Mouse (Mus musculus) heart, embryonic 11.5 days (tissue): Measurements from ENCODE around the gene Ednra. TPM values are rescaled to one million over a fixed set of nuclear protein-coding genes. Genes with fewer than 3 reads are reported as not detected.

Source experiments
- ATAC-seq: fragments of 200-750 bp; cut with Nextera tagmentation; replicated peaks from 2 replicates; pipeline ENCODE4 v1.8.0; 2017; ENCODE audit warnings: moderate library complexity; ENCODE audit not compliant: insufficient number of reproducible peaks, low FRiP score, low TSS enrichment
- H3K27ac ChIP-seq: fragments of 300-500 bp; sonication (generic); 2 replicates; pipeline ENCODE4 v1.5.1; 2014; ENCODE audit warnings: mild to moderate bottlenecking, low read depth, low read length
- H3K27me3 ChIP-seq: fragments of 300-500 bp; sonication (generic); 2 replicates; pipeline ENCODE4 v1.6.1; 2014; ENCODE audit warnings: mild to moderate bottlenecking, low read length, mixed read lengths; ENCODE audit not compliant: control insufficient read depth, insufficient read depth
- H3K36me3 ChIP-seq: fragments of 300-500 bp; sonication (generic); 2 replicates; pipeline ENCODE4 v1.6.1; 2014; ENCODE audit warnings: mild to moderate bottlenecking, low read length, moderate library complexity, mixed read lengths; ENCODE audit not compliant: control insufficient read depth, insufficient read depth
- H3K4me1 ChIP-seq: fragments of 300-500 bp; sonication (generic); 2 replicates; pipeline ENCODE4 v1.6.1; 2014; ENCODE audit warnings: low read length; ENCODE audit not compliant: control insufficient read depth, insufficient read depth
- H3K4me2 ChIP-seq: fragments of 300-500 bp; sonication (generic); 2 replicates; pipeline ENCODE4 v1.6.1; 2014; ENCODE audit warnings: mild to moderate bottlenecking, moderate library complexity
- H3K4me3 ChIP-seq: fragments of 300-500 bp; sonication (generic); 2 replicates; pipeline ENCODE4 v1.5.1; 2014; ENCODE audit warnings: low read depth, low read length
- H3K9ac ChIP-seq: fragments of 300-500 bp; sonication (generic); 2 replicates; pipeline ENCODE4 v1.6.1; 2014; ENCODE audit warnings: mild to moderate bottlenecking, low read depth, low read length, moderate library complexity
- H3K9me3 ChIP-seq: fragments of 300-500 bp; sonication (generic); replicated peaks from 2 replicates; pipeline ENCODE4 v1.6.1; 2016; ENCODE audit warnings: low read length; ENCODE audit not compliant: control insufficient read depth
- WGBS: fragments of 180-500 bp; shearing (Covaris S2); extraction: QIAGEN DNeasy Blood & Tissue Kit; methylation state at CpG from one replicate; pipeline ENCODE4 v1.1.7; 2014; ENCODE audit not compliant: insufficient replicate concordance; 5-methylcytosine and 5-hydroxymethylcytosine counted together
- polyA plus RNA-seq: library from polyadenylated mRNA; unstranded; fragments of >200 nt; fragmentation: Nextera tagmentation; extraction: Ambion mirVana; gene quantifications from 2 replicates; pipeline ENCODE4 v1.2.1, GENCODE M21; 2014

Gene Ednra
- polyA plus RNA-seq, 1 experiment from 2014 or later: 47.6 TPM

- Histone ChIP-seq H3K27me3 (no peaks in the 10 kb centered on the region), H3K4me2 (no peak overlapping the region), H3K4me3 (no peak overlapping the region), H3K9me3 (no peaks in the 10 kb centered on the region), H3K9ac (no peak overlapping the region), H3K27ac (no peak overlapping the region), H3K4me1 (no peaks in the 10 kb centered on the region), H3K36me3 (no peaks in the 10 kb centered on the region)
- ATAC-seq: no peak
- 50% methylated on average over 1 of the region's 1 CpGs for WGBS
Observed at GRCm38 (mm10) chr8:77650646-77651190, 73.5 kb downstream of the Ednra start.

- 70% methylated on average over 5 of the region's 5 CpGs for whole genome bisulfite sequencing
- no peak overlapping the region for H3K27ac ChIP-seq
- H3K4me2 ChIP-seq: no peak overlapping the region
- no peak overlapping the region for H3K9ac ChIP-seq
- no peak overlapping the region for H3K4me3 ChIP-seq
- no peak for ATAC-seq
- H3K9me3 ChIP-seq: no peaks in the 10 kb centered on the region
- no peaks in the 10 kb centered on the region for H3K4me1 ChIP-seq
- H3K36me3 ChIP-seq: no peaks in the 10 kb centered on the region
- no peaks in the 10 kb centered on the region for H3K27me3 ChIP-seq
Observed at GRCm38 (mm10) chr8:77640093-77640839, 84.0 kb downstream of the Ednra start.

- Histone ChIP-seq H3K9ac (no peak overlapping the region), H3K4me2 (no peak overlapping the region), H3K4me3 (no peak overlapping the region), H3K4me1 (no peaks in the 10 kb centered on the region), H3K36me3 (no peaks in the 10 kb centered on the region), H3K27ac (no peak overlapping the region), H3K9me3 (no peaks in the 10 kb centered on the region), H3K27me3 (no peaks in the 10 kb centered on the region)
- no peak for ATAC-seq
- 89% methylated on average over 3 of the region's 3 CpGs for WGBS
Observed at GRCm38 (mm10) chr8:77637593-77637992, 86.7 kb downstream of the Ednra start.

GRCm38 (mm10) chr8:77634035-77634434 is 90.2 kb downstream of the Ednra start:
- no peak for ATAC-seq
- H3K4me2 ChIP-seq: no peak overlapping the region
- no peaks in the 10 kb centered on the region for H3K36me3 ChIP-seq
- no peak overlapping the region for H3K27ac ChIP-seq
- H3K4me1 ChIP-seq: no peaks in the 10 kb centered on the region
- H3K27me3 ChIP-seq: no peaks in the 10 kb centered on the region
- no peak overlapping the region for H3K4me3 ChIP-seq
- H3K9ac ChIP-seq: no peak overlapping the region
- 74% methylated on average over 5 of the region's 5 CpGs for WGBS
- no peaks in the 10 kb centered on the region for H3K9me3 ChIP-seq

- Histone ChIP-seq H3K27ac (no peak overlapping the region), H3K9ac (no peak overlapping the region), H3K4me2 (no peak overlapping the region), H3K4me1 (no peaks in the 10 kb centered on the region), H3K27me3 (no peaks in the 10 kb centered on the region), H3K4me3 (no peak overlapping the region), H3K36me3 (no peaks in the 10 kb centered on the region), H3K9me3 (no peaks in the 10 kb centered on the region)
- WGBS: 81% methylated on average over 2 of the region's 2 CpGs
- ATAC-seq: no peak
Observed at GRCm38 (mm10) chr8:77633211-77633610, 91.1 kb downstream of the Ednra start.

- Histone ChIP-seq H3K9me3 (no peaks in the 10 kb centered on the region), H3K4me2 (no peak overlapping the region), H3K4me3 (no peak overlapping the region), H3K4me1 (no peaks in the 10 kb centered on the region), H3K9ac (no peak overlapping the region), H3K27ac (no peak overlapping the region), H3K27me3 (no peaks in the 10 kb centered on the region), H3K36me3 (no peaks in the 10 kb centered on the region)
- 56% methylated on average over 3 of the region's 3 CpGs for WGBS
- ATAC-seq: no peak
Observed at GRCm38 (mm10) chr8:77630691-77631090, 93.6 kb downstream of the Ednra start.

GRCm38 (mm10) chr8:77629858-77630537 is 94.3 kb downstream of the Ednra start:
- H3K4me3 ChIP-seq: no peak overlapping the region
- no peaks in the 10 kb centered on the region for H3K9me3 ChIP-seq
- 18% methylated on average over 15 of the region's 15 CpGs for WGBS
- H3K36me3 ChIP-seq: no peaks in the 10 kb centered on the region
- H3K27me3 ChIP-seq: no peaks in the 10 kb centered on the region
- no peaks in the 10 kb centered on the region for H3K4me1 ChIP-seq
- no peak overlapping the region for H3K9ac ChIP-seq
- no peak overlapping the region for H3K4me2 ChIP-seq
- no peak for ATAC-seq
- H3K27ac ChIP-seq: no peak overlapping the region

- Histone ChIP-seq H3K9ac (no peak overlapping the region), H3K9me3 (no peaks in the 10 kb centered on the region), H3K4me2 (no peak overlapping the region), H3K36me3 (no peaks in the 10 kb centered on the region), H3K27ac (no peak overlapping the region), H3K4me1 (no peaks in the 10 kb centered on the region), H3K4me3 (no peak overlapping the region), H3K27me3 (no peaks in the 10 kb centered on the region)
- ATAC-seq: no peak
- whole genome bisulfite sequencing: 85% methylated on average over 7 of the region's 7 CpGs
Observed at GRCm38 (mm10) chr8:77623677-77624209, 100.5 kb downstream of the Ednra start.
